Mouse (Mus musculus) forebrain, postnatal 0 days (tissue): ENCODE data around the gene Tmem254b. TPM values are rescaled to one million over a fixed set of nuclear protein-coding genes. Genes with fewer than 3 reads are reported as not detected.
"Not testable (repeated sequence)": the region's sequence is repeated elsewhere in the genome, so short reads cannot be mapped to it uniquely, and the experiment has no call there.

Experiments
- ATAC-seq: fragments of 200-750 bp; cut with Nextera tagmentation; 2 replicates; pipeline ENCODE4 v1.8.0; 2017; ENCODE audit warnings: mild to moderate bottlenecking, moderate library complexity
- DNase-seq: peaks from one replicate; pipeline ENCODE4 v3.0.0-alpha.2; 2015
- H3K27ac ChIP-seq: fragments of 300-500 bp; sonication (generic); 2 replicates; pipeline ENCODE4 v1.5.1; 2014; ENCODE audit warnings: low read depth, mild to moderate bottlenecking, antibody characterized with exemption, low read length, moderate library complexity, mixed read lengths
- H3K27me3 ChIP-seq: fragments of 300-500 bp; sonication (generic); 2 replicates; pipeline ENCODE4 v1.6.1; 2014; ENCODE audit warnings: mild to moderate bottlenecking, low read length, mixed read lengths; ENCODE audit not compliant: insufficient read depth
- H3K36me3 ChIP-seq: fragments of 300-500 bp; sonication (generic); 2 replicates; pipeline ENCODE4 v1.6.1; 2014; ENCODE audit warnings: mild to moderate bottlenecking, moderate library complexity; ENCODE audit not compliant: insufficient read depth
- H3K4me1 ChIP-seq: fragments of 300-500 bp; sonication (generic); 2 replicates; pipeline ENCODE4 v1.6.1; 2014; ENCODE audit warnings: antibody characterized with exemption; ENCODE audit not compliant: insufficient read depth
- H3K4me2 ChIP-seq: fragments of 300-500 bp; sonication (generic); 2 replicates; pipeline ENCODE4 v1.6.1; 2014; ENCODE audit warnings: low read depth, mild to moderate bottlenecking, moderate library complexity
- H3K4me3 ChIP-seq: fragments of 300-500 bp; sonication (generic); 2 replicates; pipeline ENCODE4 v1.5.1; 2014; ENCODE audit warnings: low read depth, low read length, mixed read lengths
- H3K9ac ChIP-seq: fragments of 300-500 bp; sonication (generic); 2 replicates; pipeline ENCODE4 v1.6.1; 2014; ENCODE audit warnings: mild to moderate bottlenecking
- H3K9me3 ChIP-seq: fragments of 300-500 bp; sonication (generic); 2 replicates; pipeline ENCODE4 v1.6.1; 2016; ENCODE audit warnings: low read length
- WGBS: fragments of 180-500 bp; shearing (Covaris S2); extraction: QIAGEN DNeasy Blood & Tissue Kit; methylation state at CpG from one replicate; pipeline ENCODE4 v1.1.7; 2014; 5-methylcytosine and 5-hydroxymethylcytosine counted together
- polyA plus RNA-seq: library from polyadenylated mRNA; unstranded; fragments of >200 nt; fragmentation: Nextera tagmentation; extraction: Ambion mirVana; gene quantifications from 2 replicates; pipeline ENCODE4 v1.2.1, GENCODE M21; 2015
- total RNA-seq: library from RNA; depleted of rRNA; stranded (reverse); fragments of >200 nt; gene quantifications from 2 replicates; pipeline ENCODE4 v1.2.3, GENCODE M21; 2014; rRNA removed

Tmem254b gene
- total and polyA plus RNA-seq, 2 experiments from 2014 or later, result 25.0 to 29.4 TPM

DNA sequence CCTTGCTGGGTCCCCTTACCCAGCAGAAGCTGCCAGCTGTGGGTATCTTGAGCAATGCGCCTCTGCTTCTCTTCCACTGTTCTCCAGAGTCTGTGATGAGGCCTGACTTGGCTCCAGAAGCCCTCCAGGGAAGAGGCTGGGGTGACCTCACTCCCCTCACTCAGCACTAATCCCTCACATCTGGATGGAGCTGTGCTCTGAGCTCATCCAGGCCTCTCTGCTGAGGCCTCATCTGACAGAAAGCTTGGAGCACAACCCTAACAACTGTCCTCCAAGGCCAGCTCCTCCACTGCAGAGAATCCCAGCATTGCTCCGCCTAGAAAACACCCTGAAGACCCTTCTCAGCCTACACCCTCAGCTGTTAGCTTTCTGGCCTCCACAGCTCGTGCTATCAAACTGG is 32.9 kb downstream of the Tmem254b start:
- H3K27ac ChIP-seq, H3K36me3 ChIP-seq, H3K27me3 ChIP-seq, DNase-seq, H3K4me2 ChIP-seq, H3K4me3 ChIP-seq, H3K4me1 ChIP-seq, H3K9ac ChIP-seq, H3K9me3 ChIP-seq, ATAC-seq: not testable (repeated sequence)
- WGBS, result no CpG with 5 or more reads among the region's 3 CpGs

GRCm38 (mm10) chr14:26165266-26165665 is 41.6 kb downstream of the Tmem254b start:
- H3K9me3 ChIP-seq, H3K4me3 ChIP-seq, H3K4me2 ChIP-seq, H3K9ac ChIP-seq, H3K4me1 ChIP-seq, H3K36me3 ChIP-seq, H3K27me3 ChIP-seq, ATAC-seq, H3K27ac ChIP-seq, DNase-seq: not testable (repeated sequence)
- no CpG with 5 or more reads among the region's 12 CpGs for WGBS

- not testable (repeated sequence) for H3K27ac ChIP-seq, DNase-seq, H3K27me3 ChIP-seq, H3K36me3 ChIP-seq, H3K4me3 ChIP-seq, H3K4me1 ChIP-seq, H3K4me2 ChIP-seq, H3K9ac ChIP-seq, H3K9me3 ChIP-seq, ATAC-seq
- no CpG with 5 or more reads among the region's 5 CpGs for WGBS
Observed at GRCm38 (mm10) chr14:26162423-26162822, 44.4 kb downstream of the Tmem254b start.

DNA sequence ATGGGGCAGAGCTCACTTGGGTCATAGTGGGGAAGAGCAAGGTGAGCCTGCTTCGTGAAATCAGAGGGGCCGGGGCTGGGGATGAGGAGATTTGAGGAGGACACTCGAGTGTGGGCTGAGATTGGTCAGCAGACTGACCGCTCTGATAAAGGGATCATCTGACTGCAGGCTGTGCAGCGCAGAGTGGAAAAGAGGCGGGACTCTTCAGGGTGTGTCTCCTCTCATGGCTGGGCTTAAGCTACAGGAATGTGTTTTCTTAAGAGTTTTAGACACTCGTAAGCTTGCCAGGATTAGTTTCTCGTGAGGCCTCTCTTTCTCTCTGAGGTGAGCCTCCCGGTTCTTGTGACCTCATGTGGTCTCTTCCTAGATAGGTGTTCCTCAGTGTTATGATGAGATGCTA is 45.7 kb downstream of the Tmem254b start:
- H3K4me2 ChIP-seq, H3K4me1 ChIP-seq, H3K27ac ChIP-seq, DNase-seq, H3K27me3 ChIP-seq, H3K9me3 ChIP-seq, H3K36me3 ChIP-seq, H3K9ac ChIP-seq, ATAC-seq, H3K4me3 ChIP-seq: not testable (repeated sequence)
- WGBS, result no CpG with 5 or more reads among the region's 9 CpGs

DNA sequence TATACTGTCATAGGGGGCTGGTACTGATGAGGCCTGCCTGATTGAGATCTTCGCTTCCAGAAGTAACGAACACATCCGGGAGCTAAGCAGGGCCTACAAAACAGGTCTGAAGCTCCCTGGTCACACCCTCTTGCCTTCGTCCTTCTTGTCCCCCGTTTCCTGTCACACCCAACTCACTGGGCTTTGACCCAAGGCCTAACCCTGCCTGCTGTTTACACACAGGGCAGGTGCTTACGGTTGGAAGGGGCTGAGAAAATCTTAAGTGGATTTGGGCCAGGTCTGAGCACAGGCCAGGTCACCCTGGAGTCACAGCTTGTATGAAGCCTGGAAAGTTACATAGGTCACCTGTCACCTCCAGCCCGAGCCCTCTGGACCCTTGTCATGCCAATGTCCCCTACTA is 50.8 kb downstream of the Tmem254b start:
- H3K36me3 ChIP-seq, H3K4me1 ChIP-seq, H3K9ac ChIP-seq, H3K4me3 ChIP-seq, DNase-seq, H3K9me3 ChIP-seq, ATAC-seq, H3K27me3 ChIP-seq, H3K27ac ChIP-seq, H3K4me2 ChIP-seq: not testable (repeated sequence)
- WGBS, result no CpG with 5 or more reads among the region's 7 CpGs

Other genes with a start within 250 kb of the Tmem254b start
- 1.2 and 6.4 TPM in 2 replicates for gene Duxbl1, start 228.5 kb downstream of the Tmem254b start, total RNA-seq
- 1.1 and 2.0 TPM in 2 replicates for gene Duxbl1, start 228.5 kb downstream of the Tmem254b start, polyA plus RNA-seq
- 25.4 and 30.7 TPM in 2 replicates for gene Gm9780, start 164.3 kb downstream of the Tmem254b start, total RNA-seq
- gene Gm9780, start 164.3 kb downstream of the Tmem254b start, polyA plus RNA-seq, result 13.3 and 16.3 TPM in 2 replicates
- 24.2 and 40.0 TPM in 2 replicates for gene Tmem254c, start 139.7 kb downstream of the Tmem254b start, total RNA-seq
- gene Tmem254c, start 139.7 kb downstream of the Tmem254b start, polyA plus RNA-seq, result 36.2 and 40.9 TPM in 2 replicates
- not detected in 2 replicates for gene Cphx2, start 125.5 kb downstream of the Tmem254b start, total RNA-seq
- gene Cphx2, start 125.5 kb downstream of the Tmem254b start, polyA plus RNA-seq, result not detected in 2 replicates
- gene Cphx3, start 124.7 kb downstream of the Tmem254b start, total RNA-seq, result not detected in 2 replicates
- gene Cphx3, start 124.7 kb downstream of the Tmem254b start, polyA plus RNA-seq, result not detected in 2 replicates
- 0.67 and 3.8 TPM in 2 replicates for gene Duxbl2, start 88.7 kb downstream of the Tmem254b start, total RNA-seq
- gene Duxbl2, start 88.7 kb downstream of the Tmem254b start, polyA plus RNA-seq, result 1.9 TPM in 1 of 2 replicates, not detected in the other
- gene Plac9b, start 24.6 kb downstream of the Tmem254b start, total RNA-seq, result 5.9 and 8.0 TPM in 2 replicates
- 11.2 and 13.8 TPM in 2 replicates for gene Plac9b, start 24.6 kb downstream of the Tmem254b start, polyA plus RNA-seq
- 2.1 and 3.8 TPM in 2 replicates for gene Duxbl3, start 50.9 kb upstream of the Tmem254b start, total RNA-seq
- 0.55 and 3.4 TPM in 2 replicates for gene Duxbl3, start 50.9 kb upstream of the Tmem254b start, polyA plus RNA-seq